Mouse (Mus musculus): Measurements from ENCODE around the gene Kcnk15.

- TF ChIP-seq CTCF (IDR thresholded peaks at IDR 0.05; ENCODE audit: extremely low read depth, insufficient read depth, low read length) (no peak), POLR2A (IDR thresholded peaks at IDR 0.05; ENCODE audit: extremely low read depth, insufficient read depth, low read length) (no peak)
Measured at GRCm38 (mm10) chr2:163869783-163870182, 16.3 kb downstream of the Kcnk15 start.
